Mouse (Mus musculus): ENCODE data around the gene Gatb. TPM values are rescaled to one million over a fixed set of nuclear protein-coding genes. Genes with fewer than 3 reads are reported as not detected.
"Not testable (repeated sequence)": the region's sequence is repeated elsewhere in the genome, so short reads cannot be mapped to it uniquely, and the experiment has no call there.

Gatb gene
- polyA plus RNA-seq, 1 experiment from 2014 or later, result 22.4 TPM

DNA sequence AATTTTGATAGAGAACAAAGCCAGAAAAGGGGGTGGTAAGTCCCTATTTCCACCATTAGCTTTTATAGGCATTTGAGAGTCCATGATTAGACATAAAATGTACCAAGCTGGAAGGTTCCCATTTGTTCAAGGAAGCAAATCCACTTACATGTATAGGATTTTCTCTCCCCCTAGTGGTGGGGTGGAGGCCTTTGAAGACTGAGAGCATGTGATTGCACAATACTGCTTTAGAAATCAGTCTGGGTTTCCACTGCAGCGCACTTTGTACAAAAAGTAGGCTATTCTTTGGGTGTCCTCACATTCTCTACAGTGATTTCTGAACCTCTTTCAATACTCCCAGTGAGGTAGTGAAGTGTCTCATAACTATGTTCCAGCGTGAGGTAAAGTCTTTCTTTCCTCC, 2.6 kb upstream of the Gatb start:
- H3K4me3 ChIP-seq, result no peak overlapping the region
- H3K27me3 ChIP-seq, result no peaks in the 10 kb centered on the region
- H3K9ac ChIP-seq (replicated peaks), result no peak overlapping the region
- no peak overlapping the region for H3K27ac ChIP-seq (replicated peaks)
- 69% methylated on average over 2 of the region's 2 CpGs for WGBS
- H3K9me3 ChIP-seq, result no peaks in the 10 kb centered on the region
- no peak overlapping the region for H3K4me2 ChIP-seq (replicated peaks)
- no peaks in the 10 kb centered on the region for H3K36me3 ChIP-seq
- peaks cover 3% of the 10 kb centered on the region; the same call in 1 of the 2 replicates for H3K4me1 ChIP-seq
- no peak for ATAC-seq (ENCODE audit: low FRiP score, low read depth)

- ATAC-seq (ENCODE audit: low FRiP score, low read depth); H3K9me3 ChIP-seq; H3K4me1 ChIP-seq; H3K27ac ChIP-seq (replicated peaks); H3K4me2 ChIP-seq (replicated peaks); H3K27me3 ChIP-seq; H3K4me3 ChIP-seq; H3K9ac ChIP-seq (replicated peaks); H3K36me3 ChIP-seq: not testable (repeated sequence)
- 92% methylated on average over 8 of the region's 8 CpGs for WGBS
Observed at GRCm38 (mm10) chr3:85572502-85572901, 1.4 kb upstream of the Gatb start.

DNA sequence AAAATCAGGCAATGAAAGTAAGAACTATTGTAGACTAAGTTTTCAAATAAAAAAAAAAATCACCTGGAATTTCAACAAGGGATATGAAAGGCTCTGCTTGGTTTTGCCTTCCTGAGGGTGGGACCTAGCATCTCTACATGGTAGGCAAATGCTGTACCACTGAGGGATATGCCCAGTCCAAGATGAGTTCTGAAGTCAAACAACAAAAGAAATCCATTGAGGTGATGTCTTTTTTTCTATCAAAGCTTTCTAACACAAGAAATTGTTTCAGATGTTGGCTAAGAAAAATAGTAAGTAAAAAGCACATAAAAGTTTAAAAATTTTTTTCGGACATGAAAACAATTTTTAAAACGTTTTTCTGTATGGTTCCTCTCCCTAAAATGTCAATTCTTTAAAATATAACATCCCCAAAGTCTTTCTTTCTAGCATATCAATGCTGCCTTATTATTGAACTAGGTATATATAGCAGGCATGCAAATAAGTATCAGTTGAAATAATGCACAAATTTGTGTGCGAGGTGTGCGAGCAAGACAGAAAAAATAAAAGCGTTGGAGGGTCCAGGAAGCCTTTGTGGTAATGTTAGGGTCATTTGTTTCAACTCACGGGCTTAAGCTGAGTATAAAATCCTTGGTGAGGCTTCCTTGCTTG, 579 bp upstream of the Gatb start:
- H3K36me3 ChIP-seq, result no peaks in the 10 kb centered on the region
- H3K27me3 ChIP-seq, result no peaks in the 10 kb centered on the region

GRCm38 (mm10) chr3:85582726-85583125, 8.8 kb downstream of the Gatb start:
- Histone ChIP-seq H3K27ac (replicated peaks) (no peak overlapping the region), H3K9ac (replicated peaks) (no peak overlapping the region), H3K4me1 (no peaks in the 10 kb centered on the region), H3K4me3 (no peak overlapping the region), H3K4me2 (replicated peaks) (no peak overlapping the region), H3K36me3 (no peaks in the 10 kb centered on the region), H3K27me3 (no peaks in the 10 kb centered on the region), H3K9me3 (no peaks in the 10 kb centered on the region)
- no peak for ATAC-seq (ENCODE audit: low FRiP score, low read depth)
- 84% methylated on average over 2 of the region's 2 CpGs for WGBS

More for the DNA sequence above, 579 bp upstream of the Gatb start:
- no peak overlapping the region for H3K27ac ChIP-seq (replicated peaks)
- peak; percentile 53 for ATAC-seq (ENCODE audit: low FRiP score, low read depth)
- no peaks in the 10 kb centered on the region for H3K9me3 ChIP-seq
- peaks cover 3% of the 10 kb centered on the region; the same call in 1 of the 2 replicates for H3K4me1 ChIP-seq
- peak overlapping the region; percentile 52 for H3K4me2 ChIP-seq (replicated peaks)
- peak overlapping the region; percentile 80 for H3K4me3 ChIP-seq
- WGBS, result 22% methylated on average over 6 of the region's 6 CpGs
- no peak overlapping the region for H3K9ac ChIP-seq (replicated peaks)

DNA sequence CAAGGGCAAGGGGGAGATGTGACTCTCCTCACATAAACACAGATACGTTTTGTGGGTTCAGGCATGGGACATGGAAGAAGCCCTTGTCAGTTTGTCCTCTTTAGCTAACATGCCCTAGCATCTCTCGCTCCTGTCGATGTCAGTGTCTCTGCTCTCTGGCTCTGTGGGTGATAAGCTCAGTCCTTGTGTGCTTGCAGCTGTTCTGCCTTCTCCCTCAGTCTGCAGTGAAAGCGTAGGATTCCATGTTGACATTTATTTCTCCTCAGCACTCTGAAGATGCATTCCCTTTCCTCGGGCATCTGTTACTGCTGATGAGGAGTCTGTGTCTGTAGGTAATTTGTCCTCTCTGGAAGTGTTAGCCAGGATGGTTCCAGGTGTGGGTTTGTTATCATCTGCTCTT, 9.3 kb downstream of the Gatb start:
- Histone ChIP-seq H3K4me1 (no peaks in the 10 kb centered on the region), H3K27me3 (no peaks in the 10 kb centered on the region), H3K9me3 (no peaks in the 10 kb centered on the region), H3K4me3 (no peak overlapping the region), H3K9ac (replicated peaks) (no peak overlapping the region), H3K27ac (replicated peaks) (no peak overlapping the region), H3K36me3 (no peaks in the 10 kb centered on the region), H3K4me2 (replicated peaks) (no peak overlapping the region)
- 88% methylated on average over 5 of the region's 5 CpGs for WGBS
- no peak for ATAC-seq (ENCODE audit: low FRiP score, low read depth)

- no peak for ATAC-seq (ENCODE audit: low FRiP score, low read depth)
- Histone ChIP-seq H3K36me3 (no peaks in the 10 kb centered on the region), H3K4me1 (no peaks in the 10 kb centered on the region), H3K9ac (replicated peaks) (no peak overlapping the region), H3K4me2 (replicated peaks) (no peak overlapping the region), H3K27ac (replicated peaks) (no peak overlapping the region), H3K9me3 (no peaks in the 10 kb centered on the region), H3K4me3 (no peak overlapping the region), H3K27me3 (no peaks in the 10 kb centered on the region)
- 88% methylated on average over 4 of the region's 4 CpGs for WGBS
Observed at GRCm38 (mm10) chr3:85584966-85585365, 11.0 kb downstream of the Gatb start.

- no peak overlapping the region for H3K4me3 ChIP-seq
- H3K27ac ChIP-seq (replicated peaks), result no peak overlapping the region
- ATAC-seq (ENCODE audit: low FRiP score, low read depth), result no peak
- no peaks in the 10 kb centered on the region for H3K4me1 ChIP-seq
- WGBS, result 70% methylated on average over 2 of the region's 2 CpGs
- no peak overlapping the region for H3K9ac ChIP-seq (replicated peaks)
- H3K27me3 ChIP-seq, result no peaks in the 10 kb centered on the region
- H3K4me2 ChIP-seq (replicated peaks), result no peak overlapping the region
- H3K36me3 ChIP-seq, result no peaks in the 10 kb centered on the region
- H3K9me3 ChIP-seq, result no peaks in the 10 kb centered on the region
Observed at GRCm38 (mm10) chr3:85588701-85589100, 14.8 kb downstream of the Gatb start.

DNA sequence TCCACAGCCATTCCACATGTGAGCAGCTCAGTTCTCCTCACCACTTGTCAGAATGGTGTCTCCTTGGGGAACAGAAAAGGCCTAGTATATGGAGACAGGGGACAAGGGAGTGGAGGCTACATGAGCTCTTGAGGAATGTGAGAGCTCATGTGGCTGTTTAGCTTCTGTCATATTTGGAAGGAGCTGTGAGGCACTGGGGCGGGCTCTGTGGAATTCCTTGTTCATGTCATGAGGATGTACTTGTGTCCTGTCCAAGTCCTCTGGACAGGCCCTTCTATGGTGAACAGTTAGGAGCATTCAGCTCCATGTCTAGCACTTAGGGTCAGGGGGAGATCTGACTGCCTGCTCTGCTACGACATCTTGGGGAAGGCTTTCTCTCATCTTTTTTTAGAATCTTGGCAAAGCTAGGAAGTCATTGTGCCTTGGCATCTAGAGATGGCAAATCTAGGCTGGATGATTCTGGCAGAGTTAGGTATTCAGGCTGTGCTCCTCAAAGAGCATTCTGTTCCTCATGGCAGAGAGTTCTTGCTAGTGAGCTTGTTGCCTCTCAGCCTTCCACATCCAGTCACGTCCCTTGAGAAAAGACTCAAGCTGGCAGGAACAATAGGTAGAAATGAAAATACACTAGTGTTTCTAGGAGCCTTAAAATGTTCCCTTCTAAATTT, 16.3 kb downstream of the Gatb start:
- WGBS, result 92% methylated on average over 3 of the region's 3 CpGs
- ATAC-seq (ENCODE audit: low FRiP score, low read depth), result no peak
- no peaks in the 10 kb centered on the region for H3K36me3 ChIP-seq

DNA sequence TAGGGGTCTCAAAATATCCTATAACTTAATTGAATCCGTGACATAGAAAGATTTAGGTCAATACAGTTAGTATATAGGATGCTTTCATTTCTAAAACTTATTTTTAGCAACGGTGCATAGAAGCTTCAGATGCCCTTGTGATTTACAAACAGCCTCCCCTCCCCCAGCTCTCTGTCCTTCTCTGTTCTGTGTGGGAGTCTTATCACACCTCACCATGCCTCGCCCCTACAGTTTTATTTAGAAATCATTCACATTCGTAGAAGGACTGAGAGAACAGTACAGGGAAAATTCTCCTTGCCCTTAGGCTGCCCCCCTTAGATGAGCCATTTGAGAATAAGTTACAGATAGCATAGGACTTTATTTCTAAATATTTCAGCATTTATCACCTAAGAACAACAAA, 18.1 kb downstream of the Gatb start:
- Histone ChIP-seq H3K4me1 (no peaks in the 10 kb centered on the region), H3K4me2 (replicated peaks) (no peak overlapping the region), H3K27me3 (no peaks in the 10 kb centered on the region), H3K27ac (replicated peaks) (no peak overlapping the region), H3K36me3 (no peaks in the 10 kb centered on the region), H3K9me3 (no peaks in the 10 kb centered on the region), H3K4me3 (no peak overlapping the region), H3K9ac (replicated peaks) (no peak overlapping the region)
- no peak for ATAC-seq (ENCODE audit: low FRiP score, low read depth)
- WGBS, result 76% methylated on average over 4 of the region's 4 CpGs

More for the DNA sequence above, 16.3 kb downstream of the Gatb start:
- Histone ChIP-seq H3K4me2 (replicated peaks) (no peak overlapping the region), H3K27me3 (no peaks in the 10 kb centered on the region), H3K4me3 (no peak overlapping the region), H3K9me3 (no peaks in the 10 kb centered on the region), H3K4me1 (no peaks in the 10 kb centered on the region), H3K27ac (replicated peaks) (no peak overlapping the region), H3K9ac (replicated peaks) (no peak overlapping the region)

GRCm38 (mm10) chr3:85592640-85593252, 18.8 kb downstream of the Gatb start:
- no peaks in the 10 kb centered on the region for H3K27me3 ChIP-seq
- no peak overlapping the region for H3K9ac ChIP-seq (replicated peaks)
- H3K4me1 ChIP-seq, result no peaks in the 10 kb centered on the region
- no peak for ATAC-seq (ENCODE audit: low FRiP score, low read depth)
- H3K36me3 ChIP-seq, result no peaks in the 10 kb centered on the region
- 92% methylated on average over 5 of the region's 5 CpGs for WGBS
- H3K9me3 ChIP-seq, result no peaks in the 10 kb centered on the region
- no peak overlapping the region for H3K27ac ChIP-seq (replicated peaks)
- H3K4me2 ChIP-seq (replicated peaks), result no peak overlapping the region
- H3K4me3 ChIP-seq, result no peak overlapping the region

GRCm38 (mm10) chr3:85594452-85594851, 20.5 kb downstream of the Gatb start:
- Histone ChIP-seq H3K4me1 (no peaks in the 10 kb centered on the region), H3K27me3 (no peaks in the 10 kb centered on the region), H3K4me2 (replicated peaks) (no peak overlapping the region), H3K9ac (replicated peaks) (no peak overlapping the region), H3K36me3 (no peaks in the 10 kb centered on the region), H3K9me3 (no peaks in the 10 kb centered on the region), H3K27ac (replicated peaks) (no peak overlapping the region), H3K4me3 (no peak overlapping the region)
- 73% methylated on average over 3 of the region's 3 CpGs for WGBS
- no peak for ATAC-seq (ENCODE audit: low FRiP score, low read depth)

- H3K27me3 ChIP-seq, result no peaks in the 10 kb centered on the region
- WGBS, result 92% methylated on average over 3 of the region's 3 CpGs
- ATAC-seq (ENCODE audit: low FRiP score, low read depth), result no peak
- H3K36me3 ChIP-seq, result no peaks in the 10 kb centered on the region
- H3K9me3 ChIP-seq, result no peaks in the 10 kb centered on the region
- no peak overlapping the region for H3K4me3 ChIP-seq
- H3K9ac ChIP-seq (replicated peaks), result no peak overlapping the region
- no peak overlapping the region for H3K27ac ChIP-seq (replicated peaks)
- no peak overlapping the region for H3K4me2 ChIP-seq (replicated peaks)
- peaks cover 13% of the 10 kb centered on the region for H3K4me1 ChIP-seq
Observed at GRCm38 (mm10) chr3:85599526-85599925, 25.6 kb downstream of the Gatb start.
